Mouse (Mus musculus): ENCODE measurements around the gene P4ha2. TPM values are rescaled to one million over a fixed set of nuclear protein-coding genes. Genes with fewer than 3 reads are reported as not detected.

P4ha2 gene
- polyA plus RNA-seq, 1 experiment from 2014 or later, result 69.0 TPM

- Histone ChIP-seq H3K9me3 (no peaks in the 10 kb centered on the region), H3K4me3 (no peak overlapping the region), H3K27me3 (ENCODE audit: insufficient read depth, poor library complexity, severe bottlenecking) (no peaks in the 10 kb centered on the region), H3K27ac (no peak overlapping the region), H3K36me3 (no peaks in the 10 kb centered on the region), H3K4me1 (peaks cover 10% of the 10 kb centered on the region)
- WGBS, result 74% methylated on average over 5 of the region's 5 CpGs
- DNase-seq (ENCODE audit: low spot score), result no peak
These were observed 60.5 kb downstream of the P4ha2 start for GRCm38 (mm10) chr11:54160435-54160834.

- DNase-seq (ENCODE audit: low spot score), result no peak
- Histone ChIP-seq H3K27me3 (ENCODE audit: insufficient read depth, poor library complexity, severe bottlenecking) (no peaks in the 10 kb centered on the region), H3K4me3 (no peak overlapping the region), H3K9me3 (no peaks in the 10 kb centered on the region), H3K4me1 (peaks cover 9% of the 10 kb centered on the region), H3K36me3 (no peaks in the 10 kb centered on the region), H3K27ac (no peak overlapping the region)
- WGBS, result 59% methylated on average over 2 of the region's 2 CpGs
These were observed 61.0 kb downstream of the P4ha2 start for GRCm38 (mm10) chr11:54160920-54161319.

- Histone ChIP-seq H3K9me3 (no peaks in the 10 kb centered on the region), H3K4me1 (peaks cover 8% of the 10 kb centered on the region), H3K27me3 (ENCODE audit: insufficient read depth, poor library complexity, severe bottlenecking) (no peaks in the 10 kb centered on the region), H3K27ac (no peak overlapping the region), H3K36me3 (no peaks in the 10 kb centered on the region), H3K4me3 (no peak overlapping the region)
- DNase-seq (ENCODE audit: low spot score), result no peak
- 44% methylated on average over 2 of the region's 2 CpGs for WGBS
These were observed 61.6 kb downstream of the P4ha2 start for GRCm38 (mm10) chr11:54161514-54161913.

- peaks cover 8% of the 10 kb centered on the region for H3K4me1 ChIP-seq
- WGBS, result 45% methylated on average over 1 of the region's 1 CpGs
- no peaks in the 10 kb centered on the region for H3K9me3 ChIP-seq
- no peaks in the 10 kb centered on the region for H3K27me3 ChIP-seq (ENCODE audit: insufficient read depth, poor library complexity, severe bottlenecking)
- DNase-seq (ENCODE audit: low spot score), result no peak
- H3K27ac ChIP-seq, result no peak overlapping the region
- no peaks in the 10 kb centered on the region for H3K36me3 ChIP-seq
- no peak overlapping the region for H3K4me3 ChIP-seq
These were observed 63.1 kb downstream of the P4ha2 start for GRCm38 (mm10) chr11:54162968-54163367.

- H3K4me1 ChIP-seq, result no peaks in the 10 kb centered on the region
- H3K27me3 ChIP-seq (ENCODE audit: insufficient read depth, poor library complexity, severe bottlenecking), result no peaks in the 10 kb centered on the region
- no peak for DNase-seq (ENCODE audit: low spot score)
- 62% methylated on average over 3 of the region's 3 CpGs for WGBS
- H3K36me3 ChIP-seq, result no peaks in the 10 kb centered on the region
- H3K27ac ChIP-seq, result no peak overlapping the region
- no peak overlapping the region for H3K4me3 ChIP-seq
- H3K9me3 ChIP-seq, result no peaks in the 10 kb centered on the region
These were observed 69.8 kb downstream of the P4ha2 start for GRCm38 (mm10) chr11:54169432-54170295.

GRCm38 (mm10) chr11:54171175-54171574 lies 71.3 kb downstream of the P4ha2 start:
- Histone ChIP-seq H3K4me3 (no peak overlapping the region), H3K9me3 (no peaks in the 10 kb centered on the region), H3K27ac (no peak overlapping the region), H3K36me3 (no peaks in the 10 kb centered on the region), H3K27me3 (ENCODE audit: insufficient read depth, poor library complexity, severe bottlenecking) (no peaks in the 10 kb centered on the region), H3K4me1 (no peaks in the 10 kb centered on the region)
- no peak for DNase-seq (ENCODE audit: low spot score)
- 91% methylated on average over 2 of the region's 2 CpGs for WGBS

GRCm38 (mm10) chr11:54174226-54174625 lies 74.3 kb downstream of the P4ha2 start:
- no peaks in the 10 kb centered on the region for H3K27me3 ChIP-seq (ENCODE audit: insufficient read depth, poor library complexity, severe bottlenecking)
- DNase-seq (ENCODE audit: low spot score), result no peak
- no peaks in the 10 kb centered on the region for H3K36me3 ChIP-seq
- 85% methylated on average over 4 of the region's 4 CpGs for WGBS
- H3K9me3 ChIP-seq, result no peaks in the 10 kb centered on the region
- no peak overlapping the region for H3K4me3 ChIP-seq
- no peak overlapping the region for H3K27ac ChIP-seq
- H3K4me1 ChIP-seq, result no peaks in the 10 kb centered on the region

- H3K9me3 ChIP-seq, result no peaks in the 10 kb centered on the region
- no peaks in the 10 kb centered on the region for H3K4me1 ChIP-seq
- WGBS, result 60% methylated on average over 2 of the region's 2 CpGs
- H3K36me3 ChIP-seq, result no peaks in the 10 kb centered on the region
- H3K27me3 ChIP-seq (ENCODE audit: insufficient read depth, poor library complexity, severe bottlenecking), result no peaks in the 10 kb centered on the region
- H3K4me3 ChIP-seq, result no peak overlapping the region
- no peak overlapping the region for H3K27ac ChIP-seq
- DNase-seq (ENCODE audit: low spot score), result no peak
These were observed 75.0 kb downstream of the P4ha2 start for GRCm38 (mm10) chr11:54174877-54175276.

Other genes with a start within 250 kb of the P4ha2 start
- 0.15 and 0.27 TPM in 2 replicates for gene Gm12216, start 240.8 kb upstream of the P4ha2 start, polyA plus RNA-seq (2016; fragmentation: Nextera tagmentation; extraction: Ambion mirVana)
- gene Slc22a5, start 208.4 kb upstream of the P4ha2 start, polyA plus RNA-seq (2016; fragmentation: Nextera tagmentation; extraction: Ambion mirVana), result 7.7 and 9.9 TPM in 2 replicates
- 1.7 and 2.7 TPM in 2 replicates for gene Slc22a21, start 119.8 kb upstream of the P4ha2 start, polyA plus RNA-seq (2016; fragmentation: Nextera tagmentation; extraction: Ambion mirVana)
- 3.4 and 4.5 TPM in 2 replicates for gene Slc22a4, start 72.0 kb upstream of the P4ha2 start, polyA plus RNA-seq (2016; fragmentation: Nextera tagmentation; extraction: Ambion mirVana)
- gene Pdlim4, start 31.1 kb upstream of the P4ha2 start, polyA plus RNA-seq (2016; fragmentation: Nextera tagmentation; extraction: Ambion mirVana), result 12.9 and 27.8 TPM in 2 replicates
- not detected in 2 replicates for gene Csf2, start 149.6 kb downstream of the P4ha2 start, polyA plus RNA-seq (2016; fragmentation: Nextera tagmentation; extraction: Ambion mirVana)
- not detected in 2 replicates for gene Il3, start 167.2 kb downstream of the P4ha2 start, polyA plus RNA-seq (2016; fragmentation: Nextera tagmentation; extraction: Ambion mirVana)
- 1.1 and 1.2 TPM in 2 replicates for gene Acsl6, start 203.7 kb downstream of the P4ha2 start, polyA plus RNA-seq (2016; fragmentation: Nextera tagmentation; extraction: Ambion mirVana)